Mouse (Mus musculus) neural tube, embryonic 13.5 days (tissue): ENCODE data around the gene Cnot6. TPM values are rescaled to one million over a fixed set of nuclear protein-coding genes. Genes with fewer than 3 reads are reported as not detected.

Experiments used
- polyA plus RNA-seq: library from polyadenylated mRNA; unstranded; fragments of >200 nt; fragmentation: Nextera tagmentation; extraction: Ambion mirVana; gene quantifications from 2 replicates; pipeline ENCODE4 v1.2.1, GENCODE M21; 2015

Cnot6 gene
- polyA plus RNA-seq, 1 experiment from 2014 or later, result 42.8 TPM

Other genes starting within 250 kb of the Cnot6 start
- gene Olfr1386, start 247.7 kb downstream of the Cnot6 start, polyA plus RNA-seq, result not detected in 2 replicates
- not detected in 2 replicates for gene Olfr1385, start 223.7 kb downstream of the Cnot6 start, polyA plus RNA-seq
- not detected in 2 replicates for gene Olfr1384, start 206.0 kb downstream of the Cnot6 start, polyA plus RNA-seq
- gene Olfr1383, start 193.1 kb downstream of the Cnot6 start, polyA plus RNA-seq, result not detected in 2 replicates
- not detected in 2 replicates for gene Olfr1382, start 184.5 kb downstream of the Cnot6 start, polyA plus RNA-seq
- not detected in 2 replicates for gene Olfr1381, start 169.3 kb downstream of the Cnot6 start, polyA plus RNA-seq
- not detected in 2 replicates for gene Olfr1380, start 155.8 kb downstream of the Cnot6 start, polyA plus RNA-seq
- 2.4 and 2.6 TPM in 2 replicates for gene Flt4, start 103.5 kb downstream of the Cnot6 start, polyA plus RNA-seq
- gene Scgb3a1, start 49.1 kb downstream of the Cnot6 start, polyA plus RNA-seq, result not detected in 2 replicates
- 4.6 and 6.3 TPM in 2 replicates for gene Gfpt2, start 81.5 kb upstream of the Cnot6 start, polyA plus RNA-seq
- 56.0 and 63.4 TPM in 2 replicates for gene Mapk9, start 134.0 kb upstream of the Cnot6 start, polyA plus RNA-seq
- gene Rasgef1c, start 189.1 kb upstream of the Cnot6 start, polyA plus RNA-seq, result 17.8 and 18.9 TPM in 2 replicates